Mouse (Mus musculus) embryonic facial prominence, embryonic 12.5 days (tissue): ENCODE measurements around the gene Gapdhs. TPM values are rescaled to one million over a fixed set of nuclear protein-coding genes. Genes with fewer than 3 reads are reported as not detected.
"Not testable (repeated sequence)": the region's sequence is repeated elsewhere in the genome, so short reads cannot be mapped to it uniquely, and the experiment has no call there.

Source experiments
- ATAC-seq: fragments of 200-750 bp; cut with Nextera tagmentation; 2 replicates; pipeline ENCODE4 v1.8.0; 2017; ENCODE audit not compliant: insufficient number of reproducible peaks, insufficient read depth, low FRiP score, low TSS enrichment
- H3K27ac ChIP-seq: fragments of 300-500 bp; sonication (generic); 2 replicates; pipeline ENCODE4 v1.5.1; 2016; ENCODE audit warnings: mild to moderate bottlenecking
- H3K27me3 ChIP-seq: fragments of 300-500 bp; sonication (generic); 2 replicates; pipeline ENCODE4 v1.6.1; 2016; ENCODE audit warnings: mild to moderate bottlenecking, moderate library complexity
- H3K36me3 ChIP-seq: fragments of 300-500 bp; sonication (generic); 2 replicates; pipeline ENCODE4 v1.6.1; 2016; ENCODE audit warnings: mild to moderate bottlenecking
- H3K4me1 ChIP-seq: fragments of 300-500 bp; sonication (generic); 2 replicates; pipeline ENCODE4 v1.6.1; 2016
- H3K4me2 ChIP-seq: fragments of 300-500 bp; sonication (generic); replicated peaks from 2 replicates; pipeline ENCODE4 v1.6.1; 2016; ENCODE audit warnings: mild to moderate bottlenecking, moderate library complexity
- H3K4me3 ChIP-seq: fragments of 300-500 bp; sonication (generic); 2 replicates; pipeline ENCODE4 v1.5.1; 2016; ENCODE audit warnings: mild to moderate bottlenecking
- H3K9ac ChIP-seq: fragments of 300-500 bp; sonication (generic); 2 replicates; pipeline ENCODE4 v1.6.1; 2016; ENCODE audit warnings: mild to moderate bottlenecking, moderate library complexity
- H3K9me3 ChIP-seq: fragments of 300-500 bp; sonication (generic); 2 replicates; pipeline ENCODE4 v1.6.1; 2016; ENCODE audit warnings: mild to moderate bottlenecking, moderate library complexity
- WGBS: fragments of 180-500 bp; shearing (Covaris S2); methylation state at CpG from one replicate; pipeline ENCODE4 v1.1.7; 2016; 5-methylcytosine and 5-hydroxymethylcytosine counted together
- polyA plus RNA-seq: library from polyadenylated mRNA; unstranded; fragments of >200 nt; fragmentation: Nextera tagmentation; extraction: Ambion mirVana; gene quantifications from 2 replicates; pipeline ENCODE4 v1.2.1, GENCODE M21; 2016

Gapdhs gene
- polyA plus RNA-seq, 1 experiment from 2014 or later = 0.97 TPM

GRCm38 (mm10) chr7:30766408-30766807, 22.9 kb upstream of the Gapdhs start:
- H3K4me3 ChIP-seq = no peak overlapping the region
- no peak for ATAC-seq
- no peaks in the 10 kb centered on the region for H3K9me3 ChIP-seq
- no peak overlapping the region for H3K4me2 ChIP-seq
- no peaks in the 10 kb centered on the region for H3K4me1 ChIP-seq
- no peaks in the 10 kb centered on the region for H3K36me3 ChIP-seq
- WGBS = 84% methylated on average over 4 of the region's 4 CpGs
- H3K27ac ChIP-seq = no peak overlapping the region
- no peaks in the 10 kb centered on the region for H3K27me3 ChIP-seq
- H3K9ac ChIP-seq = no peak overlapping the region

GRCm38 (mm10) chr7:30765173-30765572, 21.7 kb upstream of the Gapdhs start:
- no peak overlapping the region for H3K9ac ChIP-seq
- no peak overlapping the region for H3K4me3 ChIP-seq
- no peak overlapping the region for H3K4me2 ChIP-seq
- no peaks in the 10 kb centered on the region for H3K36me3 ChIP-seq
- no peak for ATAC-seq
- H3K27ac ChIP-seq = no peak overlapping the region
- H3K27me3 ChIP-seq = no peaks in the 10 kb centered on the region
- no peaks in the 10 kb centered on the region for H3K4me1 ChIP-seq
- H3K9me3 ChIP-seq = no peaks in the 10 kb centered on the region
- WGBS = 46% methylated on average over 11 of the region's 11 CpGs

GRCm38 (mm10) chr7:30763456-30763855, 20.0 kb upstream of the Gapdhs start, which contains the start of gene Dmkn:
Gene Dmkn, plus strand, starts transcription at chr7:30763756.
- Histone ChIP-seq H3K9me3 (no peaks in the 10 kb centered on the region), H3K4me1 (no peaks in the 10 kb centered on the region), H3K4me2 (no peak within 1 kb of the TSS), H3K4me3 (no peak within 1 kb of the TSS), H3K27ac (no peak within 1 kb of the TSS), H3K27me3 (no peaks in the 10 kb centered on the region), H3K36me3 (no peaks in the 10 kb centered on the region), H3K9ac (no peak within 1 kb of the TSS)
- 37% methylated on average over 5 of the region's 5 CpGs for WGBS
- ATAC-seq = no peak

- Histone ChIP-seq H3K27ac (no peak overlapping the region), H3K9me3 (no peaks in the 10 kb centered on the region), H3K4me3 (no peak overlapping the region), H3K9ac (no peak overlapping the region), H3K4me1 (no peaks in the 10 kb centered on the region), H3K4me2 (no peak overlapping the region), H3K27me3 (no peaks in the 10 kb centered on the region), H3K36me3 (no peaks in the 10 kb centered on the region)
- ATAC-seq = no peak
- WGBS = 77% methylated on average over 4 of the region's 4 CpGs
Measured at GRCm38 (mm10) chr7:30761769-30762352, 18.4 kb upstream of the Gapdhs start.

GRCm38 (mm10) chr7:30758853-30759252, 15.4 kb upstream of the Gapdhs start:
- Histone ChIP-seq H3K27ac (no peak overlapping the region), H3K9ac (no peak overlapping the region), H3K9me3 (peaks cover 12% of the 10 kb centered on the region), H3K4me3 (no peak overlapping the region), H3K4me1 (no peaks in the 10 kb centered on the region), H3K36me3 (peaks cover 24% of the 10 kb centered on the region), H3K4me2 (no peak overlapping the region), H3K27me3 (no peaks in the 10 kb centered on the region)
- 18% methylated on average over 4 of the region's 4 CpGs for WGBS
- ATAC-seq = no peak

GRCm38 (mm10) chr7:30757001-30757400, 13.5 kb upstream of the Gapdhs start:
- 61% methylated on average over 3 of the region's 3 CpGs for WGBS
- ATAC-seq = no peak

GRCm38 (mm10) chr7:30751086-30751669, 7.7 kb upstream of the Gapdhs start, which contains the start of gene Sbsn:
Gene Sbsn, plus strand, starts transcription at chr7:30751471.
- Histone ChIP-seq H3K27me3 (no peaks in the 10 kb centered on the region), H3K9ac (no peak within 1 kb of the TSS), H3K27ac (no peak within 1 kb of the TSS), H3K4me2 (no peak within 1 kb of the TSS), H3K4me1 (no peaks in the 10 kb centered on the region), H3K9me3 (peaks cover 12% of the 10 kb centered on the region), H3K36me3 (peaks cover 19% of the 10 kb centered on the region), H3K4me3 (no peak within 1 kb of the TSS)
- 62% methylated on average over 5 of the region's 5 CpGs for WGBS
- ATAC-seq = no peak

More at GRCm38 (mm10) chr7:30757001-30757400, 13.5 kb upstream of the Gapdhs start:
- Histone ChIP-seq H3K27ac (no peak overlapping the region), H3K4me3 (no peak overlapping the region), H3K9ac (no peak overlapping the region), H3K9me3 (peaks cover 12% of the 10 kb centered on the region), H3K4me2 (no peak overlapping the region), H3K36me3 (peaks cover 24% of the 10 kb centered on the region), H3K4me1 (no peaks in the 10 kb centered on the region), H3K27me3 (no peaks in the 10 kb centered on the region)

- no peaks in the 10 kb centered on the region for H3K4me1 ChIP-seq
- no peak overlapping the region for H3K9ac ChIP-seq
- no peaks in the 10 kb centered on the region for H3K27me3 ChIP-seq
- no peak overlapping the region for H3K4me3 ChIP-seq
- no peak for ATAC-seq
- no peak overlapping the region for H3K27ac ChIP-seq
- no peak overlapping the region for H3K4me2 ChIP-seq
- H3K36me3 ChIP-seq = peaks cover 8% of the 10 kb centered on the region
- peaks cover 6% of the 10 kb centered on the region for H3K9me3 ChIP-seq
- WGBS = 80% methylated on average over 13 of the region's 13 CpGs
Measured at GRCm38 (mm10) chr7:30749824-30750606, 6.5 kb upstream of the Gapdhs start.

- Histone ChIP-seq H3K27ac (no peak overlapping the region), H3K27me3 (no peaks in the 10 kb centered on the region), H3K4me2 (no peak overlapping the region), H3K4me3 (no peak overlapping the region), H3K4me1 (no peaks in the 10 kb centered on the region), H3K36me3 (no peaks in the 10 kb centered on the region), H3K9me3 (no peaks in the 10 kb centered on the region), H3K9ac (no peak overlapping the region)
- 83% methylated on average over 7 of the region's 7 CpGs for WGBS
- ATAC-seq = no peak
Measured at GRCm38 (mm10) chr7:30747525-30748204, 4.2 kb upstream of the Gapdhs start.

GRCm38 (mm10) chr7:30744022-30744598, 629 bp upstream of the Gapdhs start:
- Histone ChIP-seq H3K9me3 (no peaks in the 10 kb centered on the region), H3K4me1 (no peaks in the 10 kb centered on the region), H3K36me3 (no peaks in the 10 kb centered on the region), H3K9ac (no peak overlapping the region), H3K27me3 (no peaks in the 10 kb centered on the region), H3K27ac (no peak overlapping the region), H3K4me3 (no peak overlapping the region), H3K4me2 (no peak overlapping the region)
- WGBS = 53% methylated on average over 4 of the region's 4 CpGs
- ATAC-seq = no peak

GRCm38 (mm10) chr7:30742570-30742969, 911 bp downstream of the Gapdhs start:
- not testable (repeated sequence) for ATAC-seq, H3K27ac ChIP-seq, H3K4me1 ChIP-seq, H3K9ac ChIP-seq, H3K27me3 ChIP-seq, H3K36me3 ChIP-seq, H3K4me3 ChIP-seq, H3K4me2 ChIP-seq, H3K9me3 ChIP-seq
- WGBS = 83% methylated on average over 2 of the region's 2 CpGs
